Mouse (Mus musculus) liver, adult 2 months (tissue): ENCODE results near the gene Ssbp4.

Experiments
- CTCF ChIP-seq: fragments of 200-500 bp; IDR thresholded peaks from 2 replicates; pipeline ENCODE4 v1.5.1; 2011; ENCODE audit warnings: low read depth, low read length, control low read depth
- POLR2A ChIP-seq: fragments of 200-500 bp; IDR thresholded peaks from 2 replicates; pipeline ENCODE4 v1.6.1; 2011; ENCODE audit warnings: low read length, control low read depth; ENCODE audit not compliant: insufficient read depth; ENCODE audit errors: extremely low read depth

- TF ChIP-seq CTCF = peak; percentile 100
- 0 out of 2 replicates have a peak, but pooled peaks have one; percentile 11 for TF ChIP-seq POLR2A
Observed at GRCm38 (mm10) chr8:70629574-70630531, 21.2 kb upstream of the Ssbp4 start.
